Mouse (Mus musculus): ENCODE results near the gene Rarg. TPM values are rescaled to one million over a fixed set of nuclear protein-coding genes. Genes with fewer than 3 reads are reported as not detected.

Gene Rarg
- polyA plus RNA-seq (2012; rRNA removed) = 9.8 and 11.0 TPM in 2 replicates

DNA sequence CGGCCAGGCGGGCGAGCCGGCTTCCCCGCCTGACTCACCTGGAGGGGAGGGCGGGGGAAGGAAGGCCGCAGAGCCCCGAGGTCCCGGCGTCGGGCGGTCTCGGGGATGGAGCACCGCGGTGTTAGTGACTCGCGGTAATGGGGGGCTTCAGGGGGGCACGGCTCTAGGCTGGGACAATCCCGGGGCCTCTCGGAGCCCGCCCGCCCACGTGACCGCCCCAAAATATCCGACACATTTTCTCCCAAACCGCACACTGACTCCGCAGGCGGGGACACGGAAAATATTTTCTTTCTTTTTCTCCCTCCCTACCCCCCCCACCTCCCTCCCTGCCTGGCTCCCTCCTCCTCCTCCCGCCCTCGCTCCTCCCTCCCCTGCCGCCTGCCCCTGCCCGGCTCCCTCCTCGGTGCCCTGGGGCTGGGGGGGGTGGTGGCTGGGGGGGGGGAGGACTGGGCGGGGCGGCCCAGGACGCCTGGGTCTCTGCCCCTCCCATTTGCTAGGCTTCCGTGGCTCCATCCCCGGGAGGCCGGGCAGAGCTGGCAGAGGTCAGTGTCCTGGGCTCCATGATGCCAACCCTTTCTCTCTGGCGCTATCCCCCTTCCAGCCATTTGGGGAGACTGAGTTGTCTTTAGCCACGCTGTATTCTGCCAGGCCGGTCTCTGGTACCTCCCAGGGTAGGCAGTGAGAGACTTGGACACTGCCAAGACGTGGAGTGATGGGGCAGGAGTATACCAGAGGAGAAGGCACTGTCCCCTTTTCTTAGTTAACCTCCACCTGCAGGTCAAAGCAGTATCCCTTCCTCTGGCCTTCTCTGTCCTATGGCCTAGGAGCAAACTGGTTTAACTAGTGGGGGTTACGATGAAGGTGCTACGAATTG lies at the start of gene Rarg:
Rarg (minus strand) TSS at position 316 of the 874 bp plus-strand sequence.

DNA sequence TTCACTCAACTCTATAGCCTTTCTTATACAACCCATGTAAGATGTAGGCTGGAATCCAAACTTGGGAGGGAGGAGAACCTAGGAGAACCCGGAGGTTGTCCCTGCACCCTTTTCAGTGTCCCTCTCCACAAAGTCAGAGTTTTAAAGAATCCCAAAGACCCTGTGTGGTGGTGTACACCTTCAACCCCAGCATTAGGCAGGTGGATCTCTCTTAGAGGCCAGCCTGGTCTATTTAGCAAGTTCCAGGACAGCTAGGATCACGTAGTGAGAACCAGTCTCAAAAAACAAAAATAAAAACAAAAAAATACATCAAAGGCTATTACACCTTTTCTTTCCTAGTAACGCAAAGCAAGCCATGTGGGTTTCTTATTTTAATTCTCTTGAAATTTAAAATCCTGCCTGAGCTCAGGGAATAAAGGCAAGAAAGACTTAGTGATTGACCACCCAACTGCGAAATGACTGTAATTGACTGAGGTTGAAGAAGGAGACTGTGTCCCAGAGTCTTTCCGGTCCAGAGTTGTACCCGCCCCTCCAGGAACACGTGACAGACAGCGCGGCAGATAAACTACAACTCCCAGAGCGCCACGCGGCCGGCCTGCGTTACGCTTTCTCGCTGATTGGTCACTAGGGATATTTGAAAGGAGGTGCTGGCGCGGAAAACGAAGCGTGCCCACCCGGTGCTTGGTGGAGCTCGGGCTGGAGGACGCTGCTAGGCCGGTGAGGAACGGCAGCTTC lies 38.5 kb upstream of the Rarg start, which contains the start of gene Espl1:
Espl1 (plus strand) TSS at position 634 of the 735 bp plus-strand sequence.

DNA sequence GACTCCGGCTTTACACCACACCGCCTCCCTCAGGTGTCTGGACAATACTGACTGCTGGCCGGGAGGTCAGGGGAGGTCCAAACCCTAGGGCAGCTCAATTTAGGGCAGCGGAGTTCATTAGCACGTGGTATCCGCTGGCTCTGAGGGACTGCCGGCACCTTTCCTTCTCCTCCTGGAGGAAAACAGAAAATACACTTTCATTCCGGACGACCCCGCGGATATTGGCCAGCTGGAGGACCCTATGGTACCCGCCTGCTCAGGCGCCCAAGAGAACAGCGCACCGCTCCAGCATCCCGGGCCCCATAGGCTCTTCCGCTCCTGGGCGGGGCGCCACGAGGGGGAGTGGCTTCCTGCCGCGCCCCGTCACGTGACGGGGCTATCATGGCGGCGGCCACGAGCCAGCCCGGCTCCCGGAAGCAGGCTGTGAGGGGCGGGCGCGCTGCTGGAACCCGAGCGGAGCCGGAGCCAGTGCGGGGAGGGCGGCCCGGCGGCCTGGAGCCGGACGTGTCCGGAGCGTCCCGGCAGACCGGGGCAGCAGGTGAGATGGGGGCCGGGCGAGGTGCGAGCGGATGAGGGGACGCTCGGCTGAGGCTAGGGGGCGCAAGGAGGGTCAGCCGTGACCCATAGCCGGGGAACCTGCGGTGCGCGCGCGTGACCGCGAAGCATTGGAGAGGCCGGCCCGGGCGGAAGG lies 21.9 kb upstream of the Rarg start, which contains the start of gene Mfsd5:
Mfsd5 (plus strand) TSS at position 363 of the 691 bp plus-strand sequence.

DNA sequence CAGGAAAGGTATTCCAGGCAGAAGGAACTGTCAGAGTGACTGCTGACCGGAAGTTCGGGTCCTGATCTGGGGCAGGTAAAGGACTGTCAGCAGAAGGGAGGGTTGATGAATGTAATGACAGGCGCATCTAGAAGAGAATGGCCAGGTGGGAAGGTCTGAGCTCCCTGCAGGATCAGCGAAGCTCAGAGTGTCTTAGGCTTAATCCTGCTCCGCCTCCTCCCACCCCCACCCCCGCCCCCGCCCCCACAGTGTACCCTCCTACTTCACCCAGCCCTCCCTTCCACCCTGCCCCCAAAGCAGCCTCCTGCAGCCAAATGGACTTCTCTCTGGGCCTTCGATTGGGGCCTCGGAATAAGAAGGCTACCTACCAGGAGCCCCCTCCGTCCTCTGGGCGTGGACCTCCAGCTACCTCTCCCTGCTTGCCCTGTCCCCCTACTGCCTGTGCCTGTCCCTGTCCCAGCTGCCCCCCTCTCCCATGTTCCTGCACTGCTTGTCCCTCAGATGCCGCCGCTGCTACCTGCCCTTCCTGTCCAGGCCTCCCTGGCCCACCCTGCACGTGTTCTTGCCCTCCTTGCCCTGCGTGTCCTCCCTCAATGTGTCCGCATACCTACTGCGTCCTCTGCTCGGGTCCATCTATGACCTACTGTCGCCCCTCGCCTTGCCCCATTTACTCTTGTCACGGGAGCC lies 13.1 kb upstream of the Rarg start, which contains the start of gene Gm9918:
Gm9918 (plus strand) TSS at position 290 of the 687 bp plus-strand sequence.

DNA sequence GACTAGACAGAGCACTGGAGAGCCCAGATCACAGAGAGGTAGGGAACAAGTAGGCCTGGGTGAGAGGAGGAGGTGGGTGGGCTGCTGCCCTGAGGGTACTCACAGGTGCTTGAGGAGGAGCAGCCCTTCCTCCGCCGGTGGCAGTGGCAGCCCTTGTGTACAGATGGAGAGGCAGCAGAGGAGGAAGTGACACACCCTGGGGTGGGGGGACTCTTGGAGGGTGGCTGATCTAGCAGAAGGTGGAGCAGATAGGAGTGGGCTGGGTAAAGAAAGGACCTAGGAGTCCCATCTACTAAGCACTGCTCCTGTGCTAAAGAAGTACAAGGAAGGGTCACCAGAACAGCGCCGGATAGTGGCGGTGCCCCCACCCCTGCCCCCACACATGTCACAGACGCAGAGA lies 25.6 kb downstream of the Rarg start, which contains the start of gene Itgb7:
Itgb7 (minus strand) TSS at position 197 of the 400 bp plus-strand sequence.

DNA sequence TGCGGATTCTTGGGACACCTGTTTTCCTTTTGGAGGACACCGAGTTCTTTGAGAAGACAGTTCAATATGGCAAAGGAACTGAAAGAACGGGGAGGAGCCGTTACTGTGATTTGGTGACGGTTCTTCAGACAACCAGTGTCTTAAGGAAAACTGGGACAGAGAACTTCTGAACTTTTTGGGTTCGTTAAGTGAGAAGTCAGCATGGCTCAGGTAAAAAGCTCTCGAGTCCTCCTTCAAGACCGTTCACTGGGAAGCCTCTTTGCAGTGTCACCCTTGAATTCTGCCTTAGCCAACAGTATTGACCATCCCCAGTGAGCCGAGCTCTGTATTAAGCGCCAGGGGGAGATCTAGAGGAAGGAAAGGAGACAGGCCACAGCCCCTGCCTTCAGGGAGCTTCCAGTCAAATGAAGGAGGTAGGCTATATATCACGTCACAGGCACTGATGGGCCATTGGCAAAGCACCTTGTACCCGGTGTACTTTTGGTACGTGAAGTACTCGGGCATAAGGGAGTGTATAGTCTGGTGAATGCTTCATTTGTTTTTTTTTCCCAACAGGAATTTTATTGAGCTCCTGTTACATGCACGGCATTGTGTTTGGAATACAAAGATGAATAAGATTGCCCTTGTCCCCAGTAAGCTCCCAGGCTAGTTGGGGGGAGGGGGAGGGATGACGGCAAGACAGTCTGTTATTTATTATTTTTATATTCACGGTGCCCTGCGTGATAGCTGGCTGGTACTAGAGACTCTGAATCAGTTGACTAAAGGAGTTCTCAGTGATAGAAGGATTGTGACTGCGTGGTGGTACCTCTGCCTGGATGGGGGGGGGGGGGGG lies 52.4 kb downstream of the Rarg start, which contains the start of gene Csad:
Csad (minus strand) TSS at position 51 of the 832 bp plus-strand sequence.

DNA sequence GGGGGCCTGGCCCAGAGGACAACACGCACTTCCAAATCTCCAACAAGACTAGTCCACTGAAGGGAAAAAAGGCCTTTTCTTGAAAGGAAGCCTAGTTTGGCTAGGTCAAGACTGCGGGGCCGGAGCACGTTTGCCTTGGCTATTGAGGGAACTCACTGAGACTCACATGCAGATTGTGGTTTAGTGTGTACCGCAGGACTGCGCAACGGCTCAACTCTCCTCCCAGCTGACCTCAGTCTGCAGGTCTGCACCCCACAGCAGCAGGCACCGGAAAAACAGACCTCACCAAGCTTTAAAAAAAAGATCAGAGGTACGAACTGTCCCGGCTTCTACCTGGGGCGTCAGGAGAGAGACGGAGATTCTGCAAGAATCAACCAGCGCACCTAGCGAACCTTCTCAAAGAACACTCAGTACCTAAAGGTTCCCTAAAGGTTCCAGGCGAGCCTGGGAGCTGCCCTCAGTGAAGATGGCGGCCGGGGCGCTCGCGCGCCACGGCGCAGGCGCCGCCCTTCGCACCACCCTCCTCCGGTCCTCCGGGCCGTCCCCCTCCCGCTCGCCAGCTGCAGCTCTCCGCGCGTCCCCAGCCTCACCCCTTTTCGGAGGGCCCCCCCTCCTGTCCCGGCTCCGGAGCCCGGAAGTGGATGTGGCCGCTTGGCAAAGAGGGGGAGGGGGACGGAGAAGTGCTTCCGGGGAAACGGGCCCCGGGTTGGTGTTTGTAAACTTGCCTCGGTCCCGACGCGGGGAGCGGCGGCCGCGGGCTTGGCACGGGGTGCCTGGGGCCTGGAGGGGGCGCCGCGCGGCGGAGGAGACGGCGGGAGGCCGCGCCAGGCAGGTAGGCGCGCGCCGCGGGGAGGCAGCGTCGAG lies 54.1 kb downstream of the Rarg start, which contains the start of gene Zfp740:
Zfp740 (plus strand) TSS at position 279 of the 864 bp plus-strand sequence.

Other genes with a start within 250 kb of the Rarg start
- 1.5 and 29.3 TPM in 2 replicates for gene Krt18, start 229.3 kb downstream of the Rarg start, polyA plus RNA-seq (2012; rRNA removed)
- gene Eif4b, start 183.7 kb downstream of the Rarg start, polyA plus RNA-seq (2012; rRNA removed) = 142 and 151 TPM in 2 replicates
- 10.8 and 13.8 TPM in 2 replicates for gene Tns2, start 157.1 kb downstream of the Rarg start, polyA plus RNA-seq (2012; rRNA removed)
- gene Spryd3, start 121.3 kb downstream of the Rarg start, polyA plus RNA-seq (2012; rRNA removed) = 109 and 115 TPM in 2 replicates
- gene Igfbp6, start 113.2 kb downstream of the Rarg start, polyA plus RNA-seq (2012; rRNA removed) = 3.3 and 3.5 TPM in 2 replicates
- 0.13 and 0.15 TPM in 2 replicates for gene Soat2, start 107.0 kb downstream of the Rarg start, polyA plus RNA-seq (2012; rRNA removed)
- 75.6 and 75.9 TPM in 2 replicates for gene Zfp740, start 54.3 kb downstream of the Rarg start, polyA plus RNA-seq (2012; rRNA removed)
- gene Csad, start 52.8 kb downstream of the Rarg start, polyA plus RNA-seq (2012; rRNA removed) = 34.7 and 35.6 TPM in 2 replicates
- gene Itgb7, start 25.6 kb downstream of the Rarg start, polyA plus RNA-seq (2012; rRNA removed) = 0.30 and 0.37 TPM in 2 replicates
- 0.08 and 0.23 TPM in 2 replicates for gene Gm9918, start 13.0 kb upstream of the Rarg start, polyA plus RNA-seq (2012; rRNA removed)
- 41.0 and 41.5 TPM in 2 replicates for gene Mfsd5, start 21.9 kb upstream of the Rarg start, polyA plus RNA-seq (2012; rRNA removed)
- 6.2 and 6.7 TPM in 2 replicates for gene Espl1, start 38.7 kb upstream of the Rarg start, polyA plus RNA-seq (2012; rRNA removed)
- 404 and 434 TPM in 2 replicates for gene Pfdn5, start 68.6 kb upstream of the Rarg start, polyA plus RNA-seq (2012; rRNA removed)
- 96.6 and 99.5 TPM in 2 replicates for gene Myg1, start 74.2 kb upstream of the Rarg start, polyA plus RNA-seq (2012; rRNA removed)
- gene Aaas, start 93.3 kb upstream of the Rarg start, polyA plus RNA-seq (2012; rRNA removed) = 30.4 and 32.7 TPM in 2 replicates
- 0.73 and 5.7 TPM in 2 replicates for gene Sp7, start 109.7 kb upstream of the Rarg start, polyA plus RNA-seq (2012; rRNA removed)
- 12.9 and 13.1 TPM in 2 replicates for gene Sp1, start 148.6 kb upstream of the Rarg start, polyA plus RNA-seq (2012; rRNA removed)
- gene Amhr2, start 187.8 kb upstream of the Rarg start, polyA plus RNA-seq (2012; rRNA removed) = 0.48 and 0.74 TPM in 2 replicates
- 73.2 and 80.8 TPM in 2 replicates for gene Prr13, start 201.5 kb upstream of the Rarg start, polyA plus RNA-seq (2012; rRNA removed)
- 447 and 470 TPM in 2 replicates for gene Pcbp2, start 213.0 kb upstream of the Rarg start, polyA plus RNA-seq (2012; rRNA removed)
- gene Gm10337, start 246.2 kb upstream of the Rarg start, polyA plus RNA-seq (2012; rRNA removed) = not detected in 2 replicates

Measured in central nervous system, embryonic 18 days (tissue).